Mouse (Mus musculus): ENCODE results near the gene Fgfr2.

DNA sequence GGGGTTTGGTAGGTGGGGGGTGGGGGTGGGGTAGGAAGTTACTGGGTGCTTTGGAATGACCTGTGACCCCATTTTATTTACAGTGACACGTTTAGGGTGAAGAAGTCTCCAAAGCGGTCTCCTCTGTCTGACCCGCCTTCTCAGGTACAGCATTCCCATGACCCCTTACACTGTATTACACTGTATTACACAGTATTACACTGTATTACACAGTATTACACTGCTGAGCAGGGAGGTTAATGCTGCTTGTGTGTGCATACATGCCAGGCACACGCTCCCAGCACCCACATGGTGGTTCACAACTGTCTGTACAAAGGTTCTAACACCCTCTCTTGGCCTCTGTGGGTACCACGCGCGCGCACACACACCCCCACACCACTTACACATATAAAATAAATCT, 2389.7 kb downstream of the Fgfr2 start:
- TF ChIP-seq MYOG (IDR thresholded peaks at IDR 0.05; ENCODE audit: control insufficient read depth, extremely low read depth, insufficient read length) (no peak), CTCF (IDR thresholded peaks at IDR 0.05; ENCODE audit: control insufficient read depth, insufficient read depth, insufficient read length) (no peak), MAX (IDR thresholded peaks at IDR 0.05) (no peak), USF1 (IDR thresholded peaks at IDR 0.05; ENCODE audit: low read depth) (no peak), MYOD1 (IDR thresholded peaks at IDR 0.05; ENCODE audit: control insufficient read depth, insufficient read length, low read depth) (no peak), FOSL1 (IDR thresholded peaks at IDR 0.05; ENCODE audit: insufficient read depth, low read length, poor library complexity, severe bottlenecking) (no peak)
